Mouse (Mus musculus) testis, adult 2 months (tissue): ENCODE results near the gene Kank2. TPM values are rescaled to one million over a fixed set of nuclear protein-coding genes. Genes with fewer than 3 reads are reported as not detected.

Experiments used
- H3K27ac ChIP-seq: fragments of 200-500 bp; 2 replicates; pipeline ENCODE4 v1.5.1; 2012; ENCODE audit warnings: low read depth, low read length; ENCODE audit not compliant: control insufficient read depth, insufficient read depth
- H3K27me3 ChIP-seq: fragments of 200-500 bp; 2 replicates; pipeline ENCODE4 v1.6.1; 2012; ENCODE audit warnings: mild to moderate bottlenecking, low read length, moderate library complexity; ENCODE audit not compliant: control insufficient read depth, insufficient read depth
- H3K36me3 ChIP-seq: fragments of 200-500 bp; 2 replicates; pipeline ENCODE4 v1.6.1; 2012; ENCODE audit warnings: mild to moderate bottlenecking, low read length; ENCODE audit not compliant: control insufficient read depth, insufficient read depth
- H3K4me1 ChIP-seq: fragments of 200-500 bp; 2 replicates; pipeline ENCODE4 v1.6.1; 2012; ENCODE audit warnings: low read length; ENCODE audit not compliant: control insufficient read depth, insufficient read depth
- H3K4me3 ChIP-seq: fragments of 200-500 bp; 2 replicates; pipeline ENCODE4 v1.5.1; 2012; ENCODE audit warnings: low read depth, mild to moderate bottlenecking, low read length, moderate library complexity, mixed read lengths; ENCODE audit not compliant: control insufficient read depth
- CTCF ChIP-seq: fragments of 200-500 bp; IDR thresholded peaks from 2 replicates; pipeline ENCODE4 v1.5.1; 2012; ENCODE audit warnings: low read depth, mild to moderate bottlenecking, inconsistent platforms, low read length, moderate library complexity; ENCODE audit not compliant: control insufficient read depth, insufficient read depth, insufficient replicate concordance
- POLR2A ChIP-seq: fragments of 200-500 bp; IDR thresholded peaks from 2 replicates; pipeline ENCODE4 v1.6.1; 2012; ENCODE audit warnings: low read depth, mild to moderate bottlenecking, inconsistent platforms, low read length, moderate library complexity; ENCODE audit not compliant: control insufficient read depth
- polyA plus RNA-seq: library from polyadenylated mRNA; depleted of rRNA; stranded (reverse); fragments of >200 nt; gene quantifications from 2 replicates; pipeline ENCODE4 v1.2.3, GENCODE M21; 2012

Gene Kank2
- polyA plus RNA-seq, 1 experiment, result 6.9 TPM

GRCm38 (mm10) chr9:21816716-21817305 is 18.3 kb upstream of the Kank2 start:
- no peak for TF ChIP-seq POLR2A
- no peak for TF ChIP-seq CTCF
- H3K27ac ChIP-seq, result no peak overlapping the region
- H3K36me3 ChIP-seq, result no peaks in the 10 kb centered on the region; the same call in 1 of the 2 replicates

DNA sequence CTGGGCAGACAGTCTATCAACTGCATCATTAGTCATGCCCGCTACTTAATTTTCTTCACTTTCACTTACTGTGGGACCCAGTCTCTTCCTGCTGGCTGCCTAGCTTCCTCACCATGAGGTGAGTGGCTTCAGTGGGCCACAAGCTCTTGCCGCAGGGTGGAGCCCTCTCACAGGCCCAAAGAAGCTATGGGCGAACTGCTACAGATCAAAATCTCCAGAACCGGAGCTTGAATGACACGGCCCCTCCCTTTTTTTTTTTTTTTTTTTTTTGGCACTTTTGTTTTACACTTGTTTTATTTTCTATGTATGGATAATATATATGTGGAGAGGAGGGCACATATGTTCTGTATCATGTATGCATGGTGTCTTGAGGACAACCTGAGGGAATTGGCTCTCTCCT is 12.6 kb upstream of the Kank2 start:
- H3K27ac ChIP-seq, result no peak overlapping the region
- no peaks in the 10 kb centered on the region for H3K27me3 ChIP-seq
- H3K4me1 ChIP-seq, result no peaks in the 10 kb centered on the region
- no peak for TF ChIP-seq POLR2A
- H3K4me3 ChIP-seq, result no peak overlapping the region
- H3K36me3 ChIP-seq, result no peaks in the 10 kb centered on the region; the same call in 1 of the 2 replicates

More at GRCm38 (mm10) chr9:21816716-21817305, 18.3 kb upstream of the Kank2 start:
- H3K4me1 ChIP-seq, result no peaks in the 10 kb centered on the region
- H3K27me3 ChIP-seq, result no peaks in the 10 kb centered on the region
- no peak overlapping the region for H3K4me3 ChIP-seq

- Histone ChIP-seq H3K4me1 (no peaks in the 10 kb centered on the region; the same call in none of the 2 replicates), H3K4me3 (no peak overlapping the region), H3K27ac (no peak overlapping the region), H3K27me3 (no peaks in the 10 kb centered on the region), H3K36me3 (no peaks in the 10 kb centered on the region; the same call in 1 of the 2 replicates)
- TF ChIP-seq CTCF (no peak; the same call in 1 of the 2 replicates), POLR2A (no peak)
Observed at GRCm38 (mm10) chr9:21808561-21808960, 10.0 kb upstream of the Kank2 start.

DNA sequence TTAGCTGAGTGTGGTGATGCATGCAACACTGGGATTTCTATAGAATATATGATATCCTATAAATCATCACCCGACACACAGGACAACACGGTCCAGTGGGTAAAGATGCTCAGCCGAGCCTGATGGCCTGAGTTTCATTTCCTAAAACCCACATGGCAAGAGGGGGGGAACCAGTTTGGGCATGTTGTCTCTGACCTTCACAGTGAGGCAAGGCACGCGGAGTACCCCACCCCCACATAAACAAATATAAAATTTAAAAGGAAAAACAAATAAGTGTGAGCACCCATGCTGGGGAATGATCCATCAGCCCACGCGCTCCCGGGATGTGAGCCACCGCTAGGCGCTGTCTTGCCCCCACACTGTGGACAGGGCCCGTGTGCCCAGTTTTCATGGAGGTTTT is 8.4 kb upstream of the Kank2 start:
- Histone ChIP-seq H3K36me3 (no peaks in the 10 kb centered on the region), H3K4me3 (no peak overlapping the region), H3K27ac (no peak overlapping the region), H3K4me1 (no peaks in the 10 kb centered on the region; the same call in none of the 2 replicates), H3K27me3 (no peaks in the 10 kb centered on the region)
- TF ChIP-seq POLR2A, result no peak
- TF ChIP-seq CTCF, result no peak

- H3K4me1 ChIP-seq, result no peaks in the 10 kb centered on the region; the same call in none of the 2 replicates
- H3K27me3 ChIP-seq, result no peaks in the 10 kb centered on the region
- H3K27ac ChIP-seq, result no peak overlapping the region
- no peak for TF ChIP-seq POLR2A
- no peak for TF ChIP-seq CTCF
- H3K4me3 ChIP-seq, result no peak overlapping the region
- H3K36me3 ChIP-seq, result no peaks in the 10 kb centered on the region
Observed at GRCm38 (mm10) chr9:21806363-21806762, 7.8 kb upstream of the Kank2 start.

DNA sequence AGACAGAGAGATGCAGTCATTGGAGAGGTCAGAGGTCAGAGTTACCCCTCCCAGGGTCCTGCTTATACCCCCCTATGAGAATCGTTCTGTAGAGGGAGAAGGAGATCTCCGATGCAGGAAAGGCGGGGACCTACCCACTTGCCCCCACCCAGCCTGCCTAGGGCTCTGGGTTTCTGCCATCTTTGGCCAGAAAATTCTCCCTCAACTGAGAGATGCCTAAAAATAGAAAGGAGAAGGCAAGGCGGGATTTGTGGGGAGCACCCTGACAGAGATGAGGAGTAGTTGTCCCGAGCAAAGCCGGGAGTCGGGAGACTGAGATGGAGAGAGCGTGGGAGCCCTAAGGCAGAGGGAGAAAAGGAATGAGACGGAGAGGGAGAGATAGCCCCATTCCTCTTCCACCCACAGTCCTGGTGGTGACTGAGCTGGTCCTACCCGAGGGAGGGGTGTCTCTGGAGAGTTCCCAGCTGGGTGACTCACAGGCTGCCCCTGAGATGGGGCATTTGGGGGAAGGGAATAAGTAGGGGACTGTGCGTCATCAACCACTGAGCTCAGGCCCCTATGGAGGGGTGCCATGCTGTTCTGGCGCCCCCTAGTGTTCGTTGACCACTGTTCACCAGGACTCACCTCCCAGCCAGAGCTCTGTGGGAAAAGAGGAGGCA is 5.6 kb upstream of the Kank2 start:
- H3K27ac ChIP-seq, result no peak overlapping the region
- TF ChIP-seq CTCF (peak; percentile 93), POLR2A (no peak)

DNA sequence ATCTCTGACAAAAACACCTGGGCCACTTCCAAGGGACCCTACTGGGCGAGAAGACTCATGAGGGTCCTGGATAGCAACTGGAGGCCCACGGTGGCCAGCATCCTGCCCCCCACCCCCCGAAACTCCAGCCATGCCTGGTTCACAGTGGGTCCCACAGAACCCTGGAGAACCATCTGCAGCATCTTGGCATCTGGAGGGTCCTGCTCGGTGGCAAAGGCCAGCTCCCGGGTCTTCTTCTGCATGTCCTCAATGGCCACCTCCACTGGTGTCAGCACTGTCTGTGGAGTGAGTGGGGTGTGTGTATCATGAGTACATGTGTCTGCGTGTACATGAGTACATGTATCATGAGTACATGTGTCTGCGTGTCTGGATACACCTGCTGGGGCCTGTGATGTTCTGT is 3.0 kb upstream of the Kank2 start:
- H3K27ac ChIP-seq, result no peak overlapping the region
- no peaks in the 10 kb centered on the region for H3K27me3 ChIP-seq
- TF ChIP-seq POLR2A (no peak), CTCF (no peak)
- H3K4me1 ChIP-seq, result peaks cover 6% of the 10 kb centered on the region
- no peaks in the 10 kb centered on the region for H3K36me3 ChIP-seq
- no peak overlapping the region for H3K4me3 ChIP-seq

More for the DNA sequence above, 5.6 kb upstream of the Kank2 start:
- no peaks in the 10 kb centered on the region; the same call in none of the 2 replicates for H3K4me1 ChIP-seq
- no peaks in the 10 kb centered on the region for H3K27me3 ChIP-seq
- H3K4me3 ChIP-seq, result no peak overlapping the region
- H3K36me3 ChIP-seq, result no peaks in the 10 kb centered on the region
